Mouse (Mus musculus) hindbrain, embryonic 16.5 days (tissue): ENCODE measurements around the gene Samd14. TPM values are rescaled to one million over a fixed set of nuclear protein-coding genes. Genes with fewer than 3 reads are reported as not detected.

ENCODE experiments used
- ATAC-seq: fragments of 200-750 bp; cut with Nextera tagmentation; 2 replicates; pipeline ENCODE4 v1.8.0; 2017; ENCODE audit warnings: moderate TSS enrichment, moderate library complexity
- H3K27ac ChIP-seq: fragments of 300-500 bp; sonication (generic); 2 replicates; pipeline ENCODE4 v1.5.1; 2014; ENCODE audit warnings: low read depth, mild to moderate bottlenecking, control low read depth, low read length, moderate library complexity
- H3K27me3 ChIP-seq: fragments of 300-500 bp; sonication (generic); replicated peaks from 2 replicates; pipeline ENCODE4 v1.6.1; 2014; ENCODE audit warnings: low read length; ENCODE audit not compliant: control insufficient read depth, insufficient read depth
- H3K36me3 ChIP-seq: fragments of 300-500 bp; sonication (generic); 2 replicates; pipeline ENCODE4 v1.6.1; 2014; ENCODE audit warnings: mild to moderate bottlenecking, low read length, moderate library complexity, mixed read lengths; ENCODE audit not compliant: control insufficient read depth, insufficient read depth
- H3K4me1 ChIP-seq: fragments of 300-500 bp; sonication (generic); 2 replicates; pipeline ENCODE4 v1.6.1; 2014; ENCODE audit warnings: low read depth, low read length; ENCODE audit not compliant: control insufficient read depth, insufficient read depth
- H3K4me2 ChIP-seq: fragments of 300-500 bp; sonication (generic); 2 replicates; pipeline ENCODE4 v1.6.1; 2014; ENCODE audit warnings: mild to moderate bottlenecking, low read length, control low read depth, moderate library complexity
- H3K4me3 ChIP-seq: fragments of 300-500 bp; sonication (generic); 2 replicates; pipeline ENCODE4 v1.5.1; 2014; ENCODE audit warnings: mild to moderate bottlenecking, low read length, control low read depth, moderate library complexity
- H3K9ac ChIP-seq: fragments of 300-500 bp; sonication (generic); 2 replicates; pipeline ENCODE4 v1.6.1; 2014; ENCODE audit warnings: low read depth, mild to moderate bottlenecking, control low read depth, low read length, moderate library complexity
- H3K9me3 ChIP-seq: fragments of 300-500 bp; sonication (generic); 2 replicates; pipeline ENCODE4 v1.6.1; 2014; ENCODE audit warnings: mild to moderate bottlenecking, low read length, moderate library complexity; ENCODE audit not compliant: control insufficient read depth
- WGBS: fragments of 180-500 bp; shearing (Covaris S2); extraction: QIAGEN DNeasy Blood & Tissue Kit; methylation state at CpG from one replicate; pipeline ENCODE4 v1.1.7; 2014; 5-methylcytosine and 5-hydroxymethylcytosine counted together
- polyA plus RNA-seq: library from polyadenylated mRNA; unstranded; fragments of >200 nt; fragmentation: Nextera tagmentation; extraction: Ambion mirVana; gene quantifications from 2 replicates; pipeline ENCODE4 v1.2.1, GENCODE M21; 2015

Samd14 gene
- polyA plus RNA-seq, 1 experiment from 2014 or later: 160 TPM

- H3K36me3 ChIP-seq: no peaks in the 10 kb centered on the region
- H3K4me3 ChIP-seq: no peak overlapping the region
- WGBS: 86% methylated on average over 8 of the region's 8 CpGs
- no peaks in the 10 kb centered on the region for H3K9me3 ChIP-seq
- H3K27me3 ChIP-seq: no peaks in the 10 kb centered on the region
- no peak overlapping the region for H3K4me2 ChIP-seq
- no peak overlapping the region for H3K27ac ChIP-seq
- H3K9ac ChIP-seq: no peak overlapping the region
- ATAC-seq: no peak
- H3K4me1 ChIP-seq: peaks cover 18% of the 10 kb centered on the region
Measured at GRCm38 (mm10) chr11:94987851-94988250, 21.8 kb upstream of the Samd14 start.

- peak overlapping the region; percentile 78 for H3K9ac ChIP-seq
- H3K27ac ChIP-seq: peak overlapping the region; percentile 95
- WGBS: 16% methylated on average over 10 of the region's 10 CpGs
- no peaks in the 10 kb centered on the region for H3K36me3 ChIP-seq
- H3K27me3 ChIP-seq: no peaks in the 10 kb centered on the region
- ATAC-seq: no peak
- peak overlapping the region; percentile 96 for H3K4me2 ChIP-seq
- H3K9me3 ChIP-seq: no peaks in the 10 kb centered on the region
- H3K4me3 ChIP-seq: peak overlapping the region; percentile 68
- H3K4me1 ChIP-seq: peaks cover 29% of the 10 kb centered on the region
Measured at GRCm38 (mm10) chr11:94988780-94989561, 20.7 kb upstream of the Samd14 start.

GRCm38 (mm10) chr11:94989562-94990017, 20.1 kb upstream of the Samd14 start:
- Histone ChIP-seq H3K36me3 (no peaks in the 10 kb centered on the region), H3K4me2 (peak overlapping the region; percentile 96), H3K4me3 (peak overlapping the region; percentile 68), H3K9me3 (no peaks in the 10 kb centered on the region), H3K27me3 (no peaks in the 10 kb centered on the region), H3K4me1 (peaks cover 35% of the 10 kb centered on the region), H3K9ac (peak overlapping the region; percentile 78), H3K27ac (peak overlapping the region; percentile 95)
- peak; percentile 73 for ATAC-seq
- under 1% methylated on average over 12 of the region's 12 CpGs for WGBS

GRCm38 (mm10) chr11:94990102-94990748, 19.5 kb upstream of the Samd14 start:
- Histone ChIP-seq H3K4me1 (peaks cover 41% of the 10 kb centered on the region), H3K27ac (peak overlapping the region; percentile 95), H3K9ac (peak overlapping the region; percentile 86), H3K9me3 (no peaks in the 10 kb centered on the region), H3K36me3 (no peaks in the 10 kb centered on the region), H3K4me2 (peak overlapping the region; percentile 96), H3K27me3 (no peaks in the 10 kb centered on the region), H3K4me3 (peak overlapping the region; percentile 68)
- ATAC-seq: no peak
- 34% methylated on average over 6 of the region's 6 CpGs for WGBS

- WGBS: under 1% methylated on average over 52 of the region's 69 CpGs
- Histone ChIP-seq H3K27ac (peak within 1 kb of the TSS; percentile 95), H3K9ac (peak within 1 kb of the TSS; percentile 86), H3K27me3 (no peaks in the 10 kb centered on the region), H3K36me3 (no peaks in the 10 kb centered on the region), H3K4me1 (peaks cover 49% of the 10 kb centered on the region), H3K9me3 (no peaks in the 10 kb centered on the region), H3K4me3 (peak within 1 kb of the TSS; percentile 68), H3K4me2 (peak within 1 kb of the TSS; percentile 96)
- ATAC-seq: peak; percentile 77
Measured at GRCm38 (mm10) chr11:94990749-94991577, 18.7 kb upstream of the Samd14 start, which contains the start of gene Ppp1r9b. TSS of gene Ppp1r9b (plus strand) at chr11:94991035.

- H3K36me3 ChIP-seq: peaks cover 3% of the 10 kb centered on the region; the same call in 1 of the 2 replicates
- no peaks in the 10 kb centered on the region for H3K9me3 ChIP-seq
- H3K27ac ChIP-seq: peak overlapping the region; percentile 95
- peak overlapping the region; percentile 68 for H3K4me3 ChIP-seq
- 1% methylated on average over 89 of the region's 99 CpGs for WGBS
- H3K9ac ChIP-seq: peak overlapping the region; percentile 86
- ATAC-seq: no peak
- no peaks in the 10 kb centered on the region for H3K27me3 ChIP-seq
- peaks cover 54% of the 10 kb centered on the region for H3K4me1 ChIP-seq
- peak overlapping the region; percentile 96 for H3K4me2 ChIP-seq
Measured at GRCm38 (mm10) chr11:94991641-94992479, 17.8 kb upstream of the Samd14 start.

- peak overlapping the region; percentile 68 for H3K4me3 ChIP-seq
- peak overlapping the region; percentile 86 for H3K9ac ChIP-seq
- H3K9me3 ChIP-seq: no peaks in the 10 kb centered on the region
- H3K36me3 ChIP-seq: peaks cover 4% of the 10 kb centered on the region; the same call in 1 of the 2 replicates
- peak overlapping the region; percentile 96 for H3K4me2 ChIP-seq
- H3K4me1 ChIP-seq: peaks cover 54% of the 10 kb centered on the region
- 1% methylated on average over 20 of the region's 20 CpGs for WGBS
- no peak for ATAC-seq
- no peaks in the 10 kb centered on the region for H3K27me3 ChIP-seq
- H3K27ac ChIP-seq: peak overlapping the region; percentile 95; the same call in 1 of the 2 replicates
Measured at GRCm38 (mm10) chr11:94992480-94992753, 17.3 kb upstream of the Samd14 start.

- WGBS: under 1% methylated on average over 22 of the region's 22 CpGs
- peak overlapping the region; percentile 48 for H3K27ac ChIP-seq
- peak overlapping the region; percentile 86 for H3K9ac ChIP-seq
- peak overlapping the region; percentile 96 for H3K4me2 ChIP-seq
- H3K9me3 ChIP-seq: no peaks in the 10 kb centered on the region
- H3K4me1 ChIP-seq: peaks cover 56% of the 10 kb centered on the region
- no peaks in the 10 kb centered on the region for H3K27me3 ChIP-seq
- peak overlapping the region; percentile 68 for H3K4me3 ChIP-seq
- H3K36me3 ChIP-seq: peaks cover 4% of the 10 kb centered on the region; the same call in 1 of the 2 replicates
- no peak for ATAC-seq
Measured at GRCm38 (mm10) chr11:94992754-94993606, 16.7 kb upstream of the Samd14 start.
